Mouse (Mus musculus) midbrain, embryonic 10.5 days (tissue): Measurements from ENCODE around the gene Ccdc180. TPM values are rescaled to one million over a fixed set of nuclear protein-coding genes. Genes with fewer than 3 reads are reported as not detected.

ENCODE experiments used
- DNase-seq: peaks from one replicate; pipeline ENCODE4 v3.0.0-alpha.2; 2017; ENCODE audit warnings: low spot score
- H3K27ac ChIP-seq: fragments of 300-500 bp; sonication (generic); replicated peaks from 2 replicates; pipeline ENCODE4 v1.5.1; 2016; ENCODE audit warnings: mild to moderate bottlenecking
- H3K27me3 ChIP-seq: fragments of 300-500 bp; sonication (generic); 2 replicates; pipeline ENCODE4 v1.6.1; 2016; ENCODE audit warnings: low read depth, mild to moderate bottlenecking; ENCODE audit not compliant: poor library complexity, severe bottlenecking
- H3K36me3 ChIP-seq: fragments of 300-500 bp; sonication (generic); 2 replicates; pipeline ENCODE4 v1.6.1; 2016; ENCODE audit warnings: mild to moderate bottlenecking, moderate library complexity
- H3K4me1 ChIP-seq: fragments of 300-500 bp; sonication (generic); 2 replicates; pipeline ENCODE4 v1.6.1; 2016
- H3K4me3 ChIP-seq: fragments of 300-500 bp; sonication (generic); 2 replicates; pipeline ENCODE4 v1.5.1; 2016; ENCODE audit warnings: mild to moderate bottlenecking, moderate library complexity
- H3K9me3 ChIP-seq: fragments of 300-500 bp; sonication (generic); replicated peaks from 2 replicates; pipeline ENCODE4 v1.6.1; 2016; ENCODE audit warnings: mild to moderate bottlenecking
- WGBS: fragments of 180-500 bp; shearing (Covaris S2); methylation state at CpG from one replicate; pipeline ENCODE4 v1.1.7; 2016; 5-methylcytosine and 5-hydroxymethylcytosine counted together
- polyA plus RNA-seq: library from polyadenylated mRNA; unstranded; fragments of >200 nt; fragmentation: Nextera tagmentation; extraction: Ambion mirVana; gene quantifications from 2 replicates; pipeline ENCODE4 v1.2.1, GENCODE M21; 2016

Gene Ccdc180
- polyA plus RNA-seq, 1 experiment from 2014 or later = 0.02 TPM

GRCm38 (mm10) chr4:45921663-45922435, 31.7 kb downstream of the Ccdc180 start:
- 92% methylated on average over 10 of the region's 10 CpGs for WGBS
- no peak for DNase-seq
- Histone ChIP-seq H3K27ac (no peak overlapping the region), H3K9me3 (0 out of 2 replicates have a peak, but pooled peaks cover 3% of the 10 kb centered on the region), H3K4me1 (no peaks in the 10 kb centered on the region), H3K36me3 (no peaks in the 10 kb centered on the region), H3K27me3 (no peaks in the 10 kb centered on the region), H3K4me3 (no peak overlapping the region)

DNA sequence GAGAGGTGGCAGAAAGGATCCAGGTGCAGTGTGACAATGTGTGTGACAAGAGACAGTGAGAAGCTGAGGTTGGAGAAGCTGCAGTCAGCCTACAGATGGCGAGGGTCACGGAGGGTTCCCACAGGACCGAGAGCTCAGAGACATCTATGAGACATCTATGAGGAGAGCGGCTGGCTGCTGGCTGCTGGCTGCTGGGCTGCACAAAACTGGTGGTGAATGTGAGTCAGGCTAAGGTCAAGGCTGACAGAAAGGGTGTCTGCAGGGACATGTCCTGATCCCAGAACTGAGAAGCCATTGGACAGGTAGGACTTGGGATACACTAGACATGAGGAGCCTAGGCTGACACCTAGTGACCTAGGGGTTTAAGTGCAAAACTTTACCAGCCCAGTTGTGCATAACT, 33.9 kb downstream of the Ccdc180 start:
- no peak overlapping the region for H3K4me3 ChIP-seq
- H3K27me3 ChIP-seq = no peaks in the 10 kb centered on the region
- no peaks in the 10 kb centered on the region for H3K36me3 ChIP-seq
- WGBS = 85% methylated on average over 4 of the region's 4 CpGs
- DNase-seq = no peak
- no peaks in the 10 kb centered on the region for H3K9me3 ChIP-seq
- H3K27ac ChIP-seq = no peak overlapping the region
- no peaks in the 10 kb centered on the region for H3K4me1 ChIP-seq

- Histone ChIP-seq H3K4me1 (no peaks in the 10 kb centered on the region), H3K27me3 (no peaks in the 10 kb centered on the region), H3K27ac (no peak overlapping the region), H3K4me3 (no peak overlapping the region), H3K9me3 (no peaks in the 10 kb centered on the region), H3K36me3 (no peaks in the 10 kb centered on the region)
- WGBS = 85% methylated on average over 4 of the region's 4 CpGs
- no peak for DNase-seq
Measured at GRCm38 (mm10) chr4:45928561-45928960, 38.5 kb downstream of the Ccdc180 start.

DNA sequence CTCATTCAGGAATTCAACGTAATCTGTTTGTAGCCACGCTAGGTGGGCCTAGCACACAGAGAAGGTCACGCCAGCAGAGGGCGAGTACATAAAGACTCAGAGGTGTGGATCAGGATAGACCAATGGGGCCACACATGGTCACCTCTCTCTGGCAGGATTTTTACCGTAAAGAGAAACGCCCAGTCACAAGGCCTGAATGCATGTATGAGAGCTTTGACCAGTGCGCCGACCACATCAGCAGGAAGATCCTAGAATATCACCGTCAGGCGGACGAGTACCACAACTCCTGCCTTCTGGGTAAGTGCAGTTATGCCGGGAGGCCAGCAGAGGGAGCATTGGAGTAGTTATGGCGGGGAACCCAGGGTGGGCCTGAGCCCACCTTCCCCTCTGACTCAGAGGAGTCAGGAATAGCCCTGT, 51.5 kb downstream of the Ccdc180 start:
- 31% methylated on average over 13 of the region's 13 CpGs for WGBS

GRCm38 (mm10) chr4:45947729-45948128, 57.6 kb downstream of the Ccdc180 start:
- no peaks in the 10 kb centered on the region for H3K9me3 ChIP-seq
- H3K36me3 ChIP-seq = no peaks in the 10 kb centered on the region
- no peak overlapping the region for H3K4me3 ChIP-seq
- no peaks in the 10 kb centered on the region for H3K27me3 ChIP-seq
- no peak overlapping the region for H3K27ac ChIP-seq
- no peak for DNase-seq
- peaks cover 6% of the 10 kb centered on the region for H3K4me1 ChIP-seq
- 78% methylated on average over 8 of the region's 8 CpGs for WGBS

More for the DNA sequence above, 51.5 kb downstream of the Ccdc180 start:
- peaks cover 4% of the 10 kb centered on the region; the same call in 1 of the 2 replicates for H3K4me1 ChIP-seq
- peak; percentile 72 for DNase-seq
- no peaks in the 10 kb centered on the region for H3K27me3 ChIP-seq
- no peaks in the 10 kb centered on the region for H3K9me3 ChIP-seq
- no peak overlapping the region for H3K4me3 ChIP-seq
- no peaks in the 10 kb centered on the region for H3K36me3 ChIP-seq
- no peak overlapping the region for H3K27ac ChIP-seq

DNA sequence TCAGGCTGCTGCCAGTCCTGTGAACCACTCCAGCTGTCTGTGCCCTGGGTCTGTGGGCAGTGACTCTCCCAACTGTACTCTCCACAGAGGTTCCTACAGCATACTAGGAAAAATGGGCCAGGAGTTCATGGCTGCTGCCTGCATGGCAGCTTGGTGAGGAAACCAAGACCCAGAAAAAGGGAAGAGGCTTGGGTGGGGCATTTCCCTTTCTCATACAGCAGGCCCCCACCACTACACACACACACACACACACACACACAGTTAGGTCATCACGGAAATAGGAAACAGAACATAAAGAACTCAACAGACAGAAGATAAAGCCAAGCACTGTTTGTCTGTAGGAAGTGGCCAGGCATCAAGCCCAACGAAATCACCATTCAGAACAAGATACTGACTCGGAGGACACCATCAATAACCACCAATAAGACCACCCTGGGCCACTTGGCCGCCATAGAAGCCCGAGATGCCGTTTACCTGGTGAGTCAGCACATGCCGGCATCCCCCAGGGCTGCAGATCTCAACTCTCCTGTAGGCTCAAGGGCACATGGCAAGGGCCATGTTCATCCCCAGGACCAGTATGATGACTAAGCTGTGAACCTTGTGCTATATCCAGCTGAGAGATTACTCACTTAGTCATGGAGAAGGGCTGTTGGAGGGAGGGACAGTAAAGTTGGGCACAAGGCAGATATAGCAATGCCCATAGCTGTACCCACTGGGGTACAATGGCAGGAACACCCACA, 59.2 kb downstream of the Ccdc180 start:
- no peaks in the 10 kb centered on the region for H3K9me3 ChIP-seq
- 88% methylated on average over 7 of the region's 7 CpGs for WGBS
- H3K36me3 ChIP-seq = no peaks in the 10 kb centered on the region

GRCm38 (mm10) chr4:45951830-45952229, 61.7 kb downstream of the Ccdc180 start:
- 94% methylated on average over 18 of the region's 18 CpGs for WGBS
- H3K9me3 ChIP-seq = no peaks in the 10 kb centered on the region
- DNase-seq = no peak

More for the DNA sequence above, 59.2 kb downstream of the Ccdc180 start:
- H3K27me3 ChIP-seq = no peaks in the 10 kb centered on the region
- no peak overlapping the region for H3K4me3 ChIP-seq
- 0 out of 2 replicates have a peak overlapping the region, but pooled peaks have one; percentile 46 for H3K27ac ChIP-seq
- peaks cover 6% of the 10 kb centered on the region for H3K4me1 ChIP-seq
- no peak for DNase-seq

GRCm38 (mm10) chr4:45953025-45953919, 63.2 kb downstream of the Ccdc180 start:
- H3K4me1 ChIP-seq = peaks cover 4% of the 10 kb centered on the region
- DNase-seq = no peak
- 93% methylated on average over 23 of the region's 23 CpGs for WGBS

More at GRCm38 (mm10) chr4:45951830-45952229, 61.7 kb downstream of the Ccdc180 start:
- no peak overlapping the region for H3K4me3 ChIP-seq
- no peaks in the 10 kb centered on the region for H3K27me3 ChIP-seq
- peaks cover 6% of the 10 kb centered on the region for H3K4me1 ChIP-seq
- H3K27ac ChIP-seq = no peak overlapping the region
- no peaks in the 10 kb centered on the region for H3K36me3 ChIP-seq

GRCm38 (mm10) chr4:45955235-45955634, 65.1 kb downstream of the Ccdc180 start:
- Histone ChIP-seq H3K4me3 (no peak overlapping the region), H3K27me3 (no peaks in the 10 kb centered on the region), H3K27ac (no peak overlapping the region), H3K9me3 (no peaks in the 10 kb centered on the region), H3K4me1 (no peaks in the 10 kb centered on the region), H3K36me3 (no peaks in the 10 kb centered on the region)
- DNase-seq = no peak
- WGBS = 85% methylated on average over 4 of the region's 4 CpGs

More at GRCm38 (mm10) chr4:45953025-45953919, 63.2 kb downstream of the Ccdc180 start:
- Histone ChIP-seq H3K4me3 (no peak overlapping the region), H3K9me3 (no peaks in the 10 kb centered on the region), H3K36me3 (no peaks in the 10 kb centered on the region), H3K27me3 (no peaks in the 10 kb centered on the region), H3K27ac (no peak overlapping the region)

- no peak for DNase-seq
- H3K4me1 ChIP-seq = no peaks in the 10 kb centered on the region
- 92% methylated on average over 8 of the region's 8 CpGs for WGBS
- H3K27me3 ChIP-seq = no peaks in the 10 kb centered on the region
- H3K4me3 ChIP-seq = no peak overlapping the region
- H3K9me3 ChIP-seq = no peaks in the 10 kb centered on the region
- H3K36me3 ChIP-seq = no peaks in the 10 kb centered on the region
- no peak overlapping the region for H3K27ac ChIP-seq
Measured at GRCm38 (mm10) chr4:45956131-45956530, 66.0 kb downstream of the Ccdc180 start.

DNA sequence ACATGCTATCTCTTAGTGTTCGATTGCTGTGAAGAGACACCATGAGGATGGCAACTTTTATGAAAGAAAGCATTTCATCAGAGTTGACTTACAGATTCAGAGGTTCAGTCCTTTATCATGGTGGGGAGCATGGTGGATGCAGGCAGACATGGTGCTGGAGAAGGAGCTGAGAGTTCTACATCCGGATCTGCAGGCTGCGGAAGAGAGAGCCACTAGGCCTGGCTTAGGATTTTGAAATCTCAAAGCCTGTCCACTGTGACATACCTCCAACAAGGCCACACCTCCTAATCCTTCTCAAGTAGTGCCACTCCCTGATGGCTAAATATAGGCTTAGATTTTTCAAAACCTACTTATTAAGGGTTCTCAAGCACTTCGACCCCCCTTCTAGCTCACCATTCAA, 66.6 kb downstream of the Ccdc180 start:
- WGBS = 92% methylated on average over 4 of the region's 4 CpGs

GRCm38 (mm10) chr4:45964771-45965439, 74.8 kb downstream of the Ccdc180 start, which contains the start of gene Tdrd7:
TSS of gene Tdrd7 (plus strand) at chr4:45965334.
- Histone ChIP-seq H3K9me3 (no peaks in the 10 kb centered on the region), H3K4me3 (no peak within 1 kb of the TSS), H3K27ac (0 out of 2 replicates have a peak within 1 kb of the TSS, but pooled peaks have one; percentile 23), H3K4me1 (peaks cover 49% of the 10 kb centered on the region), H3K27me3 (peaks cover 22% of the 10 kb centered on the region), H3K36me3 (no peaks in the 10 kb centered on the region)
- 85% methylated on average over 10 of the region's 10 CpGs for WGBS
- DNase-seq = no peak

More for the DNA sequence above, 66.6 kb downstream of the Ccdc180 start:
- DNase-seq = no peak
- H3K27me3 ChIP-seq = no peaks in the 10 kb centered on the region
- no peaks in the 10 kb centered on the region for H3K36me3 ChIP-seq
- no peak overlapping the region for H3K4me3 ChIP-seq
- no peaks in the 10 kb centered on the region for H3K4me1 ChIP-seq
- H3K27ac ChIP-seq = no peak overlapping the region
- no peaks in the 10 kb centered on the region for H3K9me3 ChIP-seq
